Mouse (Mus musculus) retina, adult 2 months (tissue): ENCODE results near the gene Cmtm6.
A peak's percentile ranks its signal among the peaks of the same experiment; 100 is the strongest.

Experiments
- DNase-seq: peaks from one replicate; pipeline ENCODE4 v3.0.0-alpha.2; 2012; ENCODE audit warnings: low read depth, low spot score

Gene Cmtm6

GRCm38 (mm10) chr9:114797329-114798004, 66.6 kb downstream of the Cmtm6 start:
- peak; percentile 36 for DNase-seq

- no peak for DNase-seq
Measured at GRCm38 (mm10) chr9:114798845-114799244, 67.9 kb downstream of the Cmtm6 start.
